Mouse (Mus musculus) neural tube, embryonic 13.5 days (tissue): ENCODE measurements around the gene Rab19. TPM values are rescaled to one million over a fixed set of nuclear protein-coding genes. Genes with fewer than 3 reads are reported as not detected.

Experiments used
- ATAC-seq: fragments of 200-750 bp; cut with Nextera tagmentation; 2 replicates; pipeline ENCODE4 v1.8.0; 2017; ENCODE audit warnings: low read depth, mild to moderate bottlenecking, moderate TSS enrichment, moderate library complexity
- H3K27ac ChIP-seq: fragments of 300-500 bp; sonication (generic); replicated peaks from 2 replicates; pipeline ENCODE4 v1.5.1; 2015; ENCODE audit warnings: moderate library complexity, mild to moderate bottlenecking, inconsistent platforms
- H3K27me3 ChIP-seq: fragments of 300-500 bp; sonication (generic); 2 replicates; pipeline ENCODE4 v1.6.1; 2015; ENCODE audit warnings: mild to moderate bottlenecking, inconsistent platforms
- H3K36me3 ChIP-seq: fragments of 300-500 bp; sonication (generic); 2 replicates; pipeline ENCODE4 v1.6.1; 2015; ENCODE audit warnings: mild to moderate bottlenecking, inconsistent platforms
- H3K4me1 ChIP-seq: fragments of 300-500 bp; sonication (generic); replicated peaks from 2 replicates; pipeline ENCODE4 v1.6.1; 2015; ENCODE audit warnings: inconsistent platforms
- H3K4me2 ChIP-seq: fragments of 300-500 bp; sonication (generic); 2 replicates; pipeline ENCODE4 v1.6.1; 2015; ENCODE audit warnings: inconsistent platforms, mild to moderate bottlenecking, moderate library complexity
- H3K4me3 ChIP-seq: fragments of 300-500 bp; sonication (generic); 2 replicates; pipeline ENCODE4 v1.5.1; 2015; ENCODE audit warnings: mild to moderate bottlenecking, inconsistent platforms
- H3K9ac ChIP-seq: fragments of 300-500 bp; sonication (generic); 2 replicates; pipeline ENCODE4 v1.6.1; 2015; ENCODE audit warnings: moderate library complexity, mild to moderate bottlenecking, inconsistent platforms
- H3K9me3 ChIP-seq: fragments of 300-500 bp; sonication (generic); 2 replicates; pipeline ENCODE4 v1.6.1; 2016; ENCODE audit warnings: inconsistent platforms
- WGBS: fragments of 180-500 bp; shearing (Covaris S2); methylation state at CpG from one replicate; pipeline ENCODE4 v1.1.7; 2015; 5-methylcytosine and 5-hydroxymethylcytosine counted together
- polyA plus RNA-seq: library from polyadenylated mRNA; unstranded; fragments of >200 nt; fragmentation: Nextera tagmentation; extraction: Ambion mirVana; gene quantifications from 2 replicates; pipeline ENCODE4 v1.2.1, GENCODE M21; 2015

Rab19 gene
- polyA plus RNA-seq: 0.44 TPM in 1 of 2 replicates, not detected in the other

DNA sequence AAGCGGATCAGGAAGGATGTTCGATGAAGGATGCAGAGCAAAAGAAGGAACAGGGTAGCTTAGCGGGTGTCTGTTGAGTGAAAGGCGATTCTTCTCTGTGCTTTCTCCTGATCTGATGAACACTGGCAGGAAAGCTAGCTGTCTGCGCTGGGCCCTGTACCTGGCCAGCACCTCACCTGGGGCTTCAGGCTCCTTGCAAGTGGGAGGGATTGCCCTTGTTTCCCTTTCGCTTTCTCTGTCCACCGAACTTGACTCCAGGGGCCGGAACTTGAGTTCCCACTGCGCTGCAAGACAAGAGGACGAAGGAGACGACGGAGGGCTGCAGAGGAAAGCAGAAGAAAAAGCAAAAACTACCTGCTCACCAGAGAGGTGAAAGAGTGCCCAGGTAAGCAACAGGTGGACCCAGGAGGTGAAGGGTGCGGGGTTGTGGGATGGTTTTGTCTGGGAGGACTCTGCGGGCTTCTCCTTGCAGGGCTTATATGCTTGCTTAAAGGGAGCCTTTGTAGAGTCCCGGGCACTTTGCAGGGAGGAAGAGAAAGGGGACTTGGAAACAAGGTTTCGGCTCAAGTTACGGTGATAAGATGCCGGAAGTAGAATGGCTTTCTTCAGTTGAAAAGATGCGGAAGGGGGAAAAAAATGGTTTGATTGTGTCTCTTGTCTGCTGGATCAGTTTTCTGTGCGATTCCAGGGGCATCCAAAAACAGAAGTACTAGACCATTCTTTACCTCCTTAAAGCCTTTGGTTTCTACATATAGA, at the start of gene Rab19:
Rab19 (plus strand) TSS at position 51 of the 756 bp plus-strand sequence.
- 10% methylated on average over 20 of the region's 20 CpGs for WGBS
- peaks cover 12% of the 10 kb centered on the region for H3K4me1 ChIP-seq
- H3K4me2 ChIP-seq: peak within 1 kb of the TSS; percentile 48
- H3K9ac ChIP-seq: 0 out of 2 replicates have a peak within 1 kb of the TSS, but pooled peaks have one; percentile 23
- no peak within 1 kb of the TSS for H3K27ac ChIP-seq
- peaks cover 18% of the 10 kb centered on the region; the same call in 1 of the 2 replicates for H3K27me3 ChIP-seq
- no peak for ATAC-seq
- H3K9me3 ChIP-seq: no peaks in the 10 kb centered on the region
- H3K36me3 ChIP-seq: no peaks in the 10 kb centered on the region
- H3K4me3 ChIP-seq: peak within 1 kb of the TSS; percentile 23

DNA sequence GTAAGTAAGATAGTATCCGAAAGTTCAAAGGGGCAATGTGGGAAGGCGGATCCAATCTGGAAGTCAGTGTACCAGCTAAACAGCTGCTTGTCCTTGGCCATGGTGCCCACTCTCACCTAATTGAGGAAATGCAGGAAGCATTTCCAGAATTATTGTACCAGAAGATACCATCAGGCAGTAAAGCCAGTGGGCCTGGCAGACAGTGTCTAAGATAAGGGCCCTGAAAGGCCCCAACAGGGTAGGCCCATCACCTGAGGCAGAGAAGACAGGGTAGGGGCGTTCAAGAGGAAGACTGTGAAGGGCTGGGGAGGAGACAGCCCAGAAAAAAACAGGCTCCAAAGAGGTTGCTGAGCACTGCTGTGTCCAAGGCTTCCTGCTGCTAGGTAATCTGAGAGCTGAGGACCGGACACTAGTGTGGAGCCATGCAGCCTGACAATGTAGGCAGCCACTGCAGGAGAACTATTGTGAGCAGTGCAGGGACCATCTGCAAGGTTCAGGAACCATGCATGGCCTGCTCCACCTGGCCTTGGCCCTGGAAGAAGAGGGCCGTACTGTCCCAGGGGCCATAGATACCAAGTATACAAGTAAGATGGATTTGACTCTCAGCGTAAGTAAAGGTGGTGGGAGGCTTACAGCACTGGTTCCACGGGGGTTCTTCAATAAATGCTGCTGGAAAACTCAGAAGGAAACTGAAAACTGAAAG, 48.8 kb upstream of the Rab19 start:
- Histone ChIP-seq H3K4me3 (no peak overlapping the region), H3K9ac (no peak overlapping the region), H3K4me2 (no peak overlapping the region), H3K27me3 (no peaks in the 10 kb centered on the region), H3K36me3 (peaks cover 48% of the 10 kb centered on the region), H3K9me3 (no peaks in the 10 kb centered on the region), H3K4me1 (no peaks in the 10 kb centered on the region), H3K27ac (no peak overlapping the region)
- no peak for ATAC-seq
- 85% methylated on average over 7 of the region's 7 CpGs for WGBS

DNA sequence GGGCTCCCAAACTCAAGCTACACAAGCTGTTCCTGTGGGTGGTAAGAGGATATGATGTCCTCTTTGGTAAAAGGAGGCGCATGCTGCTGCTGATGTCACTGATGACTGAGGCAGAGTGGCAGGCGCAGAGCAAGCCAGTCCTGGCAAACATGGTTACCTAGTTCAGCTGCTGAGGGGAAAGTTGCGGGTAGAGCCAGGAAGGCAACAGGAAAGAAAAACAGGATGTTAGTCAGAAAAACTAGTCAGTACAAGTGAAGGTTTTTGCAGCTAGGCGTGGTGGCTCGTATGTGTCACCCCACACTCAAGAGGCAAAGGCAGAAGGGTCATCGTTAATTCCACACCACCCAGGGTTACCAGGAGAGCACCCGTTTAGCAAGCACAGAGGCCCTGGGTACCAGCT, 46.8 kb upstream of the Rab19 start:
- ATAC-seq: no peak
- no peaks in the 10 kb centered on the region for H3K4me1 ChIP-seq
- H3K4me3 ChIP-seq: no peak overlapping the region
- no peaks in the 10 kb centered on the region for H3K27me3 ChIP-seq
- H3K36me3 ChIP-seq: peaks cover 62% of the 10 kb centered on the region
- 93% methylated on average over 7 of the region's 7 CpGs for WGBS
- H3K27ac ChIP-seq: no peak overlapping the region
- no peaks in the 10 kb centered on the region for H3K9me3 ChIP-seq
- no peak overlapping the region for H3K4me2 ChIP-seq
- no peak overlapping the region for H3K9ac ChIP-seq

DNA sequence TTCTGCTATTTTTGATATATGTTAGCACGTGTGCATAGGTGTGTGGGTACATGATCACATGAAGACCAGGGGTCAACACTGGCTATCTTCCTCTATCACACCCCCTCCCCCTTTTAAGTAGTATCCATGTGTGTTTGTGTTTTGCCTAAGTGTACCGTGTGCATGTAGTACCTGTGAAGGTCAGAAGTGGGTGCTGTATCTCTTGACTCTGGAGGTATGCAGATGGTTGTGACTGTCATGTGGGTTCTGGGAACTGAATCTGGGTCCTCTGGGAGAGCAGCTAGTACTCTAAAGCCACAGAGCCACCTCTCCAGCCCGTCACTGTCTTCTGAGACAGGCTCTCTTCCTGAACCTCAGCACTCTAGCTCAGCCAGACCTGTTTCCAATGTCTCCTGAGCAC, 46.1 kb upstream of the Rab19 start:
- Histone ChIP-seq H3K9me3 (no peaks in the 10 kb centered on the region), H3K4me1 (no peaks in the 10 kb centered on the region), H3K27me3 (no peaks in the 10 kb centered on the region), H3K4me3 (no peak overlapping the region), H3K9ac (no peak overlapping the region), H3K36me3 (peaks cover 62% of the 10 kb centered on the region), H3K4me2 (no peak overlapping the region), H3K27ac (no peak overlapping the region)
- 89% methylated on average over 3 of the region's 3 CpGs for WGBS
- no peak for ATAC-seq

DNA sequence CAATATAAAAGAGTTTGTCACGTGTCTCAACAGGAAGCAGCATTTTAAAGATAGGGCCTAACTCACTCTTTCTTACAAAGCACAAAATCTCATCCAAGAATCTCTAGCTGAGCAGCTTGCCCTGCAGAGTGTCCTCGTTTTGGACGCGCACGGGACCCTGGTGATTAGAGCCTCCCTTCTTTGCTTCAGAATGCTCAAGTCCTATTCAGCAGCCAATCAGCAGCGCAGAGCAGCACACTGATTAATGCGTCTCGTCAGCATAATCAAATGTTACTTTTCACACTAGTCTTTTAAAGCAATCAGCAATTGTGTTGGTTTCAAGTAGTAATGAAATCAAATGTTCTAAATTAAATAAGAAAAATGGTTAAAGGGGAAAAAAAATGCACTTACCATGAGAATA, 42.6 kb upstream of the Rab19 start:
- Histone ChIP-seq H3K27ac (no peak overlapping the region), H3K4me3 (no peak overlapping the region), H3K27me3 (no peaks in the 10 kb centered on the region), H3K4me2 (no peak overlapping the region), H3K36me3 (peaks cover 72% of the 10 kb centered on the region), H3K9me3 (no peaks in the 10 kb centered on the region), H3K9ac (no peak overlapping the region), H3K4me1 (no peaks in the 10 kb centered on the region)
- ATAC-seq: no peak
- 86% methylated on average over 8 of the region's 8 CpGs for WGBS

DNA sequence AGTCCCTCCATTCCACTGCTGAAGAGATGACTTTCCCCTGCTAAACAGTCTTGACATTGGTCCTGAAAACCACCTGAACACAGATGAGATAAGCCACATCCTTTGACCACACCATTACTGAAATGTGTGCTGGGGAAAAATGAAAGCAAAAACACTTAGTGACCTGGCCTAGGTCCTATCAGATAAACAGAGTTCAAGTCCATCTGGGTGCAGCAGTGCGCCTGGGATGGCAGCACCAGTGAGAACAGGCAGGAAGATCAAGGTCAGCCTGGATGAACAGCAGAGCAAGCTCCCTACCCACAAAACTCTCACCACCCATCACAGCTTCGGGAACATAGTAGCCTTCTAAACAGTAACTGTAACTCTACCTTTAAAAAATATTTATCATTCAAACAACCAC, 39.2 kb upstream of the Rab19 start:
- Histone ChIP-seq H3K36me3 (peaks cover 62% of the 10 kb centered on the region), H3K27ac (no peak overlapping the region), H3K4me3 (no peak overlapping the region), H3K4me2 (no peak overlapping the region), H3K4me1 (peaks cover 22% of the 10 kb centered on the region), H3K9ac (no peak overlapping the region), H3K27me3 (no peaks in the 10 kb centered on the region), H3K9me3 (no peaks in the 10 kb centered on the region)
- 90% methylated on average over 2 of the region's 2 CpGs for WGBS
- no peak for ATAC-seq

DNA sequence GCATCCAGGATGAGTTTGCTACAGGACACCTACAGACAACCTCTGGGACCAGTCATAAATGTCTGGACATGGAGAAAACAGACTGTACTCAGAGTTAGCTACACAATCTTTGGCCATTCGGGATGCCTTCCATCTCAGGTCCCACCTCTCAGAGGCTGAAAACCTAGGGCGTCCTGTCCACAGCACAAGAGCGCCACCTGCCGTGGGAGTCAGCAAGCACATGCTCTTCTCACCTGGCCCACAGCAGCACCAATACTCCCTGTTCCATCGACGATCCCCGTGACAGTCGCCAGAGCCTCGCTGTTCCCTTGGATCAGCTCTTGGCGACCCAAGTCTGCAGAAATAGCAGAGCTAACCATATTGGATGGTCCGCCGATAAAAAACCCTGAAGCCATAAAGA, 37.0 kb upstream of the Rab19 start:
- H3K27ac ChIP-seq: no peak overlapping the region
- peak; percentile 67; the same call in 1 of the 2 replicates for ATAC-seq
- H3K27me3 ChIP-seq: no peaks in the 10 kb centered on the region
- H3K4me1 ChIP-seq: peaks cover 44% of the 10 kb centered on the region
- no peak overlapping the region for H3K4me3 ChIP-seq
- H3K9me3 ChIP-seq: no peaks in the 10 kb centered on the region
- WGBS: 22% methylated on average over 12 of the region's 12 CpGs
- H3K9ac ChIP-seq: no peak overlapping the region
- no peak overlapping the region for H3K4me2 ChIP-seq
- peaks cover 51% of the 10 kb centered on the region for H3K36me3 ChIP-seq

DNA sequence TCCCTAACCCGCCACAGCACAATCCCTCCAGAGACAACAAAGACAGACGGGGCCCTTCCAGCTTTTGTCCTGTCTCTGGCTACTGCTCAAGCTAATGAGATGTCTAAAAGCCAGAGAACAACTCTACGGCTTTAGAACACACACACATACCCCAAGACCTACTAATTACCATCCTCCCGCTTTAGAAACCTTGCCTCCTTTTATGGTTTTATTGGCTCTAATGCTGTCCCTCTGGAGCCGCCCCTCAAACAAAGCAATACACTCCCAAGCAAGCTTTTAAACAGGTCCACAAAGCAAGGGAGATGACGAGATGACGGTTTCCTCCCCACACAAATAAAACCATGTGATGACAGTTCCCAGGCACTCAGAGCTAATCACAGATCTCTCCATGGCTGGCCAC, 35.5 kb upstream of the Rab19 start:
- H3K9ac ChIP-seq: peak overlapping the region; percentile 22; the same call in 1 of the 2 replicates
- WGBS: 22% methylated on average over 7 of the region's 7 CpGs
- ATAC-seq: no peak

DNA sequence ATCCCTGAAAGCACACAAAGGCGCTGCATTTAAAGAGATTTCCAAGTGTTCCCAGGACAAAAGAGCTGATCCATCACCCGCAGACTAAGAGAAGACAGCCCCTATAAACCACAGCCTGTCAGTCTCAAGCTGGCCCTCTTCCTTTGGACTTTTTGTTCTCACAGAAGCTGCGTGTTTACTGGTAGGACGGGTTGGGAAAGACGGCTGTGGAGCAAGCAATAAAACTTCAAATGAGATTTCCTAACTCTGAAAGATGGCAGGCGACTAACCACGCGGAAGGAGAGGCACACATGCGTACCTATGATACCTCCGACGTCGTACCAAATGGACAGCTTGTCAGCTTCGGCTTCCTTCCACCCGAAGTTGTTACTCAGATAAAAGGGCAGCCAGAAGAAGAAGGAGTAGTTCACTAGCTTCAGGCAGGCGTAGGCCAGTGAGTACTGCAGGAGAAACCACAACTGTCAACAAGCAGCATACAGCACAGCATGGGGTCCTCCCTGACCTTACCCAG, 33.9 kb upstream of the Rab19 start:
- Histone ChIP-seq H3K27me3 (no peaks in the 10 kb centered on the region), H3K4me2 (no peak overlapping the region), H3K4me3 (no peak overlapping the region), H3K4me1 (peaks cover 49% of the 10 kb centered on the region), H3K36me3 (peaks cover 70% of the 10 kb centered on the region), H3K27ac (peak overlapping the region; percentile 79), H3K9ac (0 out of 2 replicates have a peak overlapping the region, but pooled peaks have one; percentile 47), H3K9me3 (no peaks in the 10 kb centered on the region)
- 6% methylated on average over 15 of the region's 15 CpGs for WGBS
- peak; percentile 60 for ATAC-seq

More for the DNA sequence above, 35.5 kb upstream of the Rab19 start:
- no peaks in the 10 kb centered on the region for H3K9me3 ChIP-seq
- peak overlapping the region; percentile 59 for H3K27ac ChIP-seq
- H3K4me1 ChIP-seq: peaks cover 49% of the 10 kb centered on the region
- peaks cover 63% of the 10 kb centered on the region for H3K36me3 ChIP-seq
- no peak overlapping the region for H3K4me2 ChIP-seq
- no peak overlapping the region for H3K4me3 ChIP-seq
- no peaks in the 10 kb centered on the region for H3K27me3 ChIP-seq

DNA sequence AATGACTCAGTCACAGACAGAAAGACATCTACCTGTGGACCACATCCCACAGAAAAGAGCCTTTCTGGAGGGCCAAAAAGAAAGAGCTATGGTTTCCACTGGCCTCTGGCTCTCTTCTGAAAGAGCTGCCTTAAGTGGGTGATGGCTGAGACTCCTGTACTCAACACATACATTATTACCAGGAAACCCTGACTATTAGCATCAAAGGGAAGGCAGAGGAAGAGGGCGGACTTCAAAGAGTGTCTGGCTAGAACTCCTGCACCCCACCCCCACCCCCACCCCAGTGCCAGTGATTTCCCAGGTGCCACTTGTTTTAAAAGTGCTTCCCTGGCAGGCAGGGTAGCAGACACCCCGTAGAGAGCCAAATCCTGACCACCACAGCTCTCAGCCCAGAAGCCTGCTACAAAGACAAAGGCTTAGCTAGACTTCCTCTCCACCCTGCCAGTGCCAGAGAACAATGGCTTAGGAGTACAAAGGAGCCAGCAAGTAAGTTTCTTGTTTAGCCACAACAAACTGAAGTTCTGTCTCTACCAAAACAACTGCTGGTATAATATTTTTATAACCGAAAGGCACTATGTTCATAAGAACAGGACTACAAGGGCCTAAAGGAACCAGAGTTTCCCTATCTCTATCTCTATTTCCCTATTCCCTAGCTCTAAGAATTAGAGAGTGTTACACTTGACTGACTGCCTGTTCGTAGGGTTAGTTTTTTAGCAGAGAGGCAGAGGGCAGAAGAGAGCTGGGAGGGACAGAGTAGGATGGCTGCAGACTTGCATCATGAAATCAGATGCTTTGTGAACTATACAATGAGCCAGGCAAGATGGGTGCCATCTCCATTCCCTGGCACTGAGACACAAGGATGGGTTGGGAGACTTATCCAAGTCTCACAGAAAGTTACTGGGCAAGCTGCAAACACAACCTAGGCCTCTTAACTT, 32.8 kb upstream of the Rab19 start:
- 12% methylated on average over 4 of the region's 4 CpGs for WGBS
- ATAC-seq: no peak

DNA sequence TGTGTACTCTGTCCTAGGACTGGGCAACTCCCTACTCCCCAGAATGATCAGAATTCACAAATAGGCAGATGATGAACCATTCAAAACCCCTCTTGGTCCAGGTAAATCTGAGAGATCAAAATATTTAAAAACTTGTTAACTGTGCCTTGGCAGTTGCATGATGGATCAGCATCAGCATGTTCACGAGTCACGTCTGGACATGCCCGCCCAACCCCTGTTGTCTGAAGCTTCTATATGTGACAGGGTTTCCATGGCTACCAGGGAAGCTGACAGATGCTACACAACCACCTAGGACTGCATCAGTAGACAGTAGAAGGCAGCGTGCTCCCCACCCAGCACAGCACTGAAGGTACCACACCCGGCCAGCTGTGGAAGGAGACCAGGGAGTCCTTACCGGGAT, 32.0 kb upstream of the Rab19 start:
- peak overlapping the region; percentile 79; the same call in 1 of the 2 replicates for H3K27ac ChIP-seq
- no peak for ATAC-seq
- H3K27me3 ChIP-seq: no peaks in the 10 kb centered on the region
- WGBS: 55% methylated on average over 6 of the region's 6 CpGs
- H3K4me1 ChIP-seq: peaks cover 49% of the 10 kb centered on the region
- peaks cover 70% of the 10 kb centered on the region for H3K36me3 ChIP-seq
- H3K4me3 ChIP-seq: no peak overlapping the region
- H3K9ac ChIP-seq: no peak overlapping the region
- no peaks in the 10 kb centered on the region for H3K9me3 ChIP-seq
- H3K4me2 ChIP-seq: no peak overlapping the region

More for the DNA sequence above, 32.8 kb upstream of the Rab19 start:
- Histone ChIP-seq H3K4me1 (peaks cover 49% of the 10 kb centered on the region), H3K4me3 (no peak overlapping the region), H3K27me3 (no peaks in the 10 kb centered on the region), H3K27ac (peak overlapping the region; percentile 79), H3K4me2 (no peak overlapping the region), H3K36me3 (peaks cover 69% of the 10 kb centered on the region), H3K9ac (no peak overlapping the region), H3K9me3 (no peaks in the 10 kb centered on the region)
